Mouse (Mus musculus) midbrain, embryonic 14.5 days (tissue): Measurements from ENCODE around the gene Rora. TPM values are rescaled to one million over a fixed set of nuclear protein-coding genes. Genes with fewer than 3 reads are reported as not detected.

ENCODE experiments used
- ATAC-seq: fragments of 200-750 bp; cut with Nextera tagmentation; 2 replicates; pipeline ENCODE4 v1.8.0; 2017; ENCODE audit warnings: moderate number of reproducible peaks, moderate library complexity; ENCODE audit not compliant: low FRiP score, low TSS enrichment
- DNase-seq: peaks from one replicate; pipeline ENCODE4 v3.0.0-alpha.2; 2015
- H3K27ac ChIP-seq: fragments of 300-500 bp; sonication (generic); replicated peaks from 2 replicates; pipeline ENCODE4 v1.5.1; 2014; ENCODE audit warnings: mild to moderate bottlenecking, low read depth, low read length, moderate library complexity
- H3K27me3 ChIP-seq: fragments of 300-500 bp; sonication (generic); 2 replicates; pipeline ENCODE4 v1.6.1; 2014; ENCODE audit warnings: low read length, control low read depth, mixed read lengths; ENCODE audit not compliant: control insufficient read depth, insufficient read depth
- H3K36me3 ChIP-seq: fragments of 300-500 bp; sonication (generic); 2 replicates; pipeline ENCODE4 v1.6.1; 2014; ENCODE audit warnings: low read length, control low read depth; ENCODE audit not compliant: control insufficient read depth, insufficient read depth
- H3K4me1 ChIP-seq: fragments of 300-500 bp; sonication (generic); 2 replicates; pipeline ENCODE4 v1.6.1; 2014; ENCODE audit warnings: mild to moderate bottlenecking, antibody characterized with exemption, low read length, control low read depth; ENCODE audit not compliant: control insufficient read depth, insufficient read depth
- H3K4me2 ChIP-seq: fragments of 300-500 bp; sonication (generic); 2 replicates; pipeline ENCODE4 v1.6.1; 2014; ENCODE audit warnings: mild to moderate bottlenecking, low read length, moderate library complexity
- H3K4me3 ChIP-seq: fragments of 300-500 bp; sonication (generic); replicated peaks from 2 replicates; pipeline ENCODE4 v1.5.1; 2014; ENCODE audit warnings: low read depth, low read length
- H3K9ac ChIP-seq: fragments of 300-500 bp; sonication (generic); replicated peaks from 2 replicates; pipeline ENCODE4 v1.6.1; 2014; ENCODE audit warnings: mild to moderate bottlenecking, low read length, moderate library complexity
- H3K9me3 ChIP-seq: fragments of 300-500 bp; sonication (generic); 2 replicates; pipeline ENCODE4 v1.6.1; 2016; ENCODE audit warnings: low read length, control low read depth, mixed read lengths; ENCODE audit not compliant: control insufficient read depth
- WGBS: fragments of 180-500 bp; shearing (Covaris S2); extraction: QIAGEN DNeasy Blood & Tissue Kit; methylation state at CpG from one replicate; pipeline ENCODE4 v1.1.7; 2014; 5-methylcytosine and 5-hydroxymethylcytosine counted together
- polyA plus RNA-seq: library from polyadenylated mRNA; unstranded; fragments of >200 nt; fragmentation: Nextera tagmentation; extraction: Ambion mirVana; gene quantifications from 2 replicates; pipeline ENCODE4 v1.2.1, GENCODE M21; 2014

The Rora gene
- polyA plus RNA-seq, 1 experiment from 2014 or later: 39.1 TPM

GRCm38 (mm10) chr9:68899525-68900222 lies 246.1 kb downstream of the Rora start:
- ATAC-seq: no peak
- Histone ChIP-seq H3K9ac (no peak overlapping the region), H3K4me3 (no peak overlapping the region), H3K27ac (no peak overlapping the region), H3K9me3 (no peaks in the 10 kb centered on the region), H3K36me3 (no peaks in the 10 kb centered on the region), H3K27me3 (no peaks in the 10 kb centered on the region), H3K4me2 (no peak overlapping the region), H3K4me1 (no peaks in the 10 kb centered on the region)
- no peak for DNase-seq
- WGBS: 89% methylated on average over 5 of the region's 5 CpGs

GRCm38 (mm10) chr9:68906361-68906883 lies 252.8 kb downstream of the Rora start:
- H3K4me3 ChIP-seq: no peak overlapping the region
- no peak overlapping the region for H3K4me2 ChIP-seq
- no peaks in the 10 kb centered on the region for H3K4me1 ChIP-seq
- H3K9ac ChIP-seq: no peak overlapping the region
- 72% methylated on average over 6 of the region's 6 CpGs for WGBS
- no peak for ATAC-seq
- no peaks in the 10 kb centered on the region for H3K9me3 ChIP-seq
- no peak overlapping the region for H3K27ac ChIP-seq
- no peaks in the 10 kb centered on the region for H3K27me3 ChIP-seq
- no peaks in the 10 kb centered on the region for H3K36me3 ChIP-seq
- DNase-seq: no peak

GRCm38 (mm10) chr9:68912483-68913151 lies 259.0 kb downstream of the Rora start:
- Histone ChIP-seq H3K27ac (no peak overlapping the region), H3K4me1 (peaks cover 5% of the 10 kb centered on the region; the same call in 1 of the 2 replicates), H3K9me3 (no peaks in the 10 kb centered on the region), H3K4me2 (no peak overlapping the region), H3K4me3 (no peak overlapping the region), H3K9ac (no peak overlapping the region), H3K36me3 (no peaks in the 10 kb centered on the region), H3K27me3 (no peaks in the 10 kb centered on the region)
- DNase-seq (no peak), ATAC-seq (no peak)
- 47% methylated on average over 8 of the region's 8 CpGs for WGBS

GRCm38 (mm10) chr9:68913191-68913697 lies 259.7 kb downstream of the Rora start:
- no peak overlapping the region for H3K4me2 ChIP-seq
- DNase-seq (peak; percentile 35), ATAC-seq (no peak)
- H3K4me3 ChIP-seq: no peak overlapping the region
- 0 out of 2 replicates have a peak, but pooled peaks cover 4% of the 10 kb centered on the region for H3K9me3 ChIP-seq
- H3K36me3 ChIP-seq: no peaks in the 10 kb centered on the region
- H3K4me1 ChIP-seq: peaks cover 5% of the 10 kb centered on the region; the same call in 1 of the 2 replicates
- H3K9ac ChIP-seq: no peak overlapping the region
- no peaks in the 10 kb centered on the region for H3K27me3 ChIP-seq
- 47% methylated on average over 10 of the region's 10 CpGs for WGBS
- 0 out of 2 replicates have a peak overlapping the region, but pooled peaks have one; percentile 2 for H3K27ac ChIP-seq

- H3K9me3 ChIP-seq: 0 out of 2 replicates have a peak, but pooled peaks cover 4% of the 10 kb centered on the region
- H3K4me1 ChIP-seq: peaks cover 5% of the 10 kb centered on the region; the same call in 1 of the 2 replicates
- ATAC-seq: no peak
- H3K4me3 ChIP-seq: no peak overlapping the region
- no peak overlapping the region for H3K27ac ChIP-seq
- 100% methylated on average over 4 of the region's 4 CpGs for WGBS
- no peaks in the 10 kb centered on the region for H3K27me3 ChIP-seq
- H3K9ac ChIP-seq: no peak overlapping the region
- DNase-seq: no peak
- H3K4me2 ChIP-seq: no peak overlapping the region
- H3K36me3 ChIP-seq: no peaks in the 10 kb centered on the region
Measured at GRCm38 (mm10) chr9:68914541-68915275, 261.1 kb downstream of the Rora start.

GRCm38 (mm10) chr9:68916741-68917140 lies 263.2 kb downstream of the Rora start:
- Histone ChIP-seq H3K4me3 (no peak overlapping the region), H3K9ac (no peak overlapping the region), H3K27ac (no peak overlapping the region), H3K9me3 (0 out of 2 replicates have a peak, but pooled peaks cover 4% of the 10 kb centered on the region), H3K36me3 (no peaks in the 10 kb centered on the region), H3K4me2 (no peak overlapping the region), H3K4me1 (peaks cover 5% of the 10 kb centered on the region; the same call in 1 of the 2 replicates), H3K27me3 (no peaks in the 10 kb centered on the region)
- DNase-seq (peak; percentile 50), ATAC-seq (no peak)
- 65% methylated on average over 1 of the region's 1 CpGs for WGBS

GRCm38 (mm10) chr9:68923128-68923601 lies 269.6 kb downstream of the Rora start:
- 63% methylated on average over 12 of the region's 12 CpGs for WGBS
- ATAC-seq (no peak), DNase-seq (peak; percentile 44)
- 0 out of 2 replicates have a peak, but pooled peaks cover under 1% of the 10 kb centered on the region for H3K9me3 ChIP-seq
- no peaks in the 10 kb centered on the region for H3K27me3 ChIP-seq
- H3K36me3 ChIP-seq: no peaks in the 10 kb centered on the region
- no peak overlapping the region for H3K4me2 ChIP-seq
- H3K27ac ChIP-seq: peak overlapping the region; percentile 28; the same call in 1 of the 2 replicates
- no peaks in the 10 kb centered on the region for H3K4me1 ChIP-seq
- no peak overlapping the region for H3K4me3 ChIP-seq
- no peak overlapping the region for H3K9ac ChIP-seq

- Histone ChIP-seq H3K36me3 (no peaks in the 10 kb centered on the region), H3K4me1 (no peaks in the 10 kb centered on the region), H3K9me3 (no peaks in the 10 kb centered on the region; the same call in 1 of the 2 replicates), H3K27me3 (no peaks in the 10 kb centered on the region), H3K27ac (no peak overlapping the region), H3K4me3 (no peak overlapping the region), H3K4me2 (no peak overlapping the region), H3K9ac (no peak overlapping the region)
- no peak for DNase-seq
- ATAC-seq: no peak
- WGBS: 95% methylated on average over 6 of the region's 6 CpGs
Measured at GRCm38 (mm10) chr9:68926406-68926805, 272.8 kb downstream of the Rora start.
